Mouse (Mus musculus) urinary bladder, postnatal 36 days (tissue): ENCODE measurements around the gene Ppt1.

Experiments used
- DNase-seq, 2 experiments: peaks; one replicate each; pipeline ENCODE4 v3.0.0; 2022; ENCODE audit warnings: low spot score in 2 of 2, mixed read lengths in 1 of 2

Ppt1 gene

GRCm38 (mm10) chr4:122905359-122905758 is 69.3 kb downstream of the Ppt1 start:
- no peak for DNase-seq
